Mouse (Mus musculus) spleen, adult 2 months (tissue): ENCODE results near the gene Gm21887.
"Not testable (repeated sequence)": the region's sequence is repeated elsewhere in the genome, so short reads cannot be mapped to it uniquely, and the experiment has no call there.

Experiments used
- CTCF ChIP-seq: fragments of 200-500 bp; IDR thresholded peaks from 2 replicates; pipeline ENCODE4 v1.5.1; 2011; ENCODE audit warnings: mild to moderate bottlenecking, inconsistent platforms; ENCODE audit not compliant: insufficient read depth, insufficient read length, insufficient replicate concordance; ENCODE audit errors: extremely low read depth
- POLR2A ChIP-seq: fragments of 200-500 bp; IDR thresholded peaks from 2 replicates; pipeline ENCODE4 v1.6.1; 2011; ENCODE audit warnings: low read depth, low read length, inconsistent platforms

DNA sequence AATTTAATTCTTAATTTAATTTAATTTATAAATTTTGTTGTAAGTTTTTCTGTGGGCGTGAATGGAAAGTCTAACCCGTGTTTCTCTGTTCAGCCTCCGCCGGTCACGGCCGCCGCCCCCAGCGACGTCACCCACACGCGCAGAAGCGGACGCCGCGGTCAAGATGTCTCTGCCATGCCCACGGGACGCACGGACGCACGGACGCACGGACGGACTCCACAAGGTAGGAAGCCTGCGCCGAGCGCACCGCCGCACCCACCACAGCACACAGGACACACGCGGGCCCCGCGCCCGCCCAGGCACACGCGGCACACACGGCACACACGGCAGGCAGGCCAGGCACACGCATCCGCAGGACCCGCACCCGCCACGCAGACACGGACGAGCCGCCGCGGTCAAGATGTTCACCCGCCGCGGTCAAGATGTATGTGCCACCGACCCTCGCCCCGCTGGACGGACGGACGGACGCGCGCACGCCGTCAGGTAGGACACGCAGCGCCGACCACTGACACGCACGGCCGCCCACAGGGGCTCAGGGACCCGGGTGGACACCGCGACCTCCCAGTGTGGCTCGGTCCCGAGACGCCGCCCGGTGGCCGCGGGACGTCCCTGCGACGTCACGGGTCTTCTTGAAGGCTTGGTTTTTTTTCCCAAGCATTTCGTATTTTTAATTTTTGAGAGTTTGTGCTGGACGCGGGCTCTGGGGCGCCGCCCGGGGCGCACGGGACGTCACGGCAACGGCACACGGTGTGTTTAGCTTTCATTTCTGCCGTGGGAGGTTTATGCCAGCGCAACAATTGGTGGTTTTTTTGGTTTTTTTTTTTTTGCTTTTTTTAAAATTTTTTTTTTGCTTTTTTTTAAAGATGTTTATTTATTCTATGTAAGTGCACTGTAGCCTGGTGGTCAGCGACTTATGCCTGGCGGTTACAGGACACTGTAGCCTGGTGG lies 1.4 kb downstream of the Gm21887 start:
- TF ChIP-seq CTCF, POLR2A: not testable (repeated sequence)
